Mouse (Mus musculus) hindbrain, embryonic 10.5 days (tissue): ENCODE data around the gene Morf4l2. TPM values are rescaled to one million over a fixed set of nuclear protein-coding genes. Genes with fewer than 3 reads are reported as not detected.
A peak's percentile ranks its signal among the peaks of the same experiment; 100 is the strongest.

ENCODE experiments used
- DNase-seq: peaks from one replicate; pipeline ENCODE4 v3.0.0-alpha.2; 2017; ENCODE audit warnings: low spot score
- H3K27ac ChIP-seq: fragments of 300-500 bp; sonication (generic); 2 replicates; pipeline ENCODE4 v1.5.1; 2016; ENCODE audit warnings: mild to moderate bottlenecking, moderate library complexity
- H3K27me3 ChIP-seq: fragments of 300-500 bp; sonication (generic); 2 replicates; pipeline ENCODE4 v1.6.1; 2016; ENCODE audit warnings: mild to moderate bottlenecking; ENCODE audit not compliant: poor library complexity, insufficient read depth, severe bottlenecking
- H3K36me3 ChIP-seq: fragments of 300-500 bp; sonication (generic); 2 replicates; pipeline ENCODE4 v1.6.1; 2016; ENCODE audit warnings: mild to moderate bottlenecking, moderate library complexity
- H3K4me1 ChIP-seq: fragments of 300-500 bp; sonication (generic); replicated peaks from 2 replicates; pipeline ENCODE4 v1.6.1; 2016; ENCODE audit warnings: mild to moderate bottlenecking
- H3K4me3 ChIP-seq: fragments of 300-500 bp; sonication (generic); 2 replicates; pipeline ENCODE4 v1.5.1; 2016; ENCODE audit warnings: mild to moderate bottlenecking, moderate library complexity
- H3K9me3 ChIP-seq: fragments of 300-500 bp; sonication (generic); 2 replicates; pipeline ENCODE4 v1.6.1; 2016; ENCODE audit warnings: mild to moderate bottlenecking, moderate library complexity
- WGBS: fragments of 180-500 bp; shearing (Covaris S2); methylation state at CpG from one replicate; pipeline ENCODE4 v1.1.7; 2016; 5-methylcytosine and 5-hydroxymethylcytosine counted together
- polyA plus RNA-seq: library from polyadenylated mRNA; unstranded; fragments of >200 nt; fragmentation: Nextera tagmentation; extraction: Ambion mirVana; gene quantifications from 2 replicates; pipeline ENCODE4 v1.2.1, GENCODE M21; 2016

Gene Morf4l2
- polyA plus RNA-seq: 514 and 571 TPM in 2 replicates

DNA sequence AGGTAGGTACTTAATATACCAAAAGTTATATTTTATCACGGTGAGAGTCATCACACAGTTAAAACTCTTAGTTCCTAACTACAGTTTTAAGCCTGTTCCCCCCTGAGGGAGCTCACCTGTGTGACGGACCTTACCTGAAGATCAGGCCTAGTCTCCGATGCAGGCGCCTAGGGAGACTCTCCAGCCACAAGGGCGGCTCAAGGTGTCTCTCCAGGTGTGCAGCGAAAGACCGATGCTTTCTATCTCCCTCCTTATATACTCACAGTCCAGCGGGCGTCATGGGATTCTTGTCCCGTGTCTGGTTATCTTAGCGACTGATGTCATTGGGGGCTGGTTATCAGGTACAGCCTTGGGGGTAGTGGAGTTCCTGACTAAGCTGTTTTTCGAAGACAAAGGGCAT lies at the start of gene Morf4l2:
Gene Morf4l2, minus strand, starts transcription at position 232 of the 400 bp plus-strand sequence.
- Histone ChIP-seq H3K27ac (peak within 1 kb of the TSS; percentile 91), H3K27me3 (no peaks in the 10 kb centered on the region), H3K4me1 (peaks cover 6% of the 10 kb centered on the region; the same call in 1 of the 2 replicates), H3K36me3 (peaks cover 6% of the 10 kb centered on the region), H3K9me3 (no peaks in the 10 kb centered on the region), H3K4me3 (peak within 1 kb of the TSS; percentile 58)
- WGBS: 88% methylated on average over 12 of the region's 12 CpGs
- DNase-seq: no peak

- peaks cover 17% of the 10 kb centered on the region for H3K36me3 ChIP-seq
- no peaks in the 10 kb centered on the region for H3K9me3 ChIP-seq
- no peak for DNase-seq
- H3K27ac ChIP-seq: no peak overlapping the region
- 0 out of 2 replicates have a peak, but pooled peaks cover 10% of the 10 kb centered on the region for H3K27me3 ChIP-seq
- H3K4me1 ChIP-seq: no peaks in the 10 kb centered on the region
- no peak overlapping the region for H3K4me3 ChIP-seq
- 89% methylated on average over 4 of the region's 4 CpGs for WGBS
Measured at GRCm38 (mm10) chrX:136789446-136789845, 46.0 kb upstream of the Morf4l2 start.

DNA sequence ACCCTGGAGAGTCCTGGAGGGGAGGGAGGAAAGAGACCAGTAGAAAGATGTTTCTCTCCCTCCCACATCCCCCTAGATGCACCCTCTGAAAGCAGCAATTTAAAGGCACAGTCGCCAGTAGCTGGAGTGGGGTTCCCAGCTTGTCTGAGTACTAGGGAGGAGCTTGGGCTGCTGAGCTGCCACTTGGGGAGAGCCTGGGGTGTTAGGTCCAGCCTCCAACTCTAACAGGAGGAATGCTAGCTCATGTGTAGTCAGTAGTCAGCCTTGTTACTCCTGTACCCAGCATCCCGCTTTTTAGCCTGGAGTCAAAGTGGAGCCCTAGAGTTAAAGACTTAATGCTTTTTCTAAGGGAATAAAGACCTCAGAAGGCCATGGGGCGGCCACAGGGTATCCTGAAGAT lies 36.6 kb upstream of the Morf4l2 start, which contains the start of gene Glra4:
Gene Glra4, minus strand, starts transcription at position 101 of the 400 bp plus-strand sequence.
- H3K9me3 ChIP-seq: no peaks in the 10 kb centered on the region
- H3K27me3 ChIP-seq: peaks cover 39% of the 10 kb centered on the region
- H3K4me1 ChIP-seq: peaks cover 5% of the 10 kb centered on the region; the same call in 1 of the 2 replicates
- no peak within 1 kb of the TSS for H3K4me3 ChIP-seq
- no peak within 1 kb of the TSS for H3K27ac ChIP-seq
- no peak for DNase-seq
- H3K36me3 ChIP-seq: 0 out of 2 replicates have a peak, but pooled peaks cover 3% of the 10 kb centered on the region
- WGBS: 80% methylated on average over 3 of the region's 3 CpGs

DNA sequence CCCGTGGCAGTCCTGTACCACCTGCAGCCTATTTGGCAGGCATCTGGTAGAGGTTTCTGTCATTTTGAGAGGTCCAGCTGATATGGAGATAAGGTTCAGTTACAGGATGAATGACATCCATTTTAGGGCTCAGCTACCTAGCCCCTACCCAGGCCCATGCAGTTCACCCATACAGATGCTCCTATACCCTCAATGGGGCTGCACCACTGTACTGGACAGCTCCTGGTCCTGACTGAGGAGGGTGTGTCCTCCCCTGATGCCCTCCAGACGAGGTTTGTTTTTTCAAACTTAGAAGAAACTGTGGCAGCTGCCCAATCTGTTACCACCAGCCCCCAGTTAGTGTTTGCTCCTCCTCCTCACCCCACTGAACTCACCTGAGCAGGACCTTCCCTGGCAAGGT lies 35.8 kb upstream of the Morf4l2 start:
- 42% methylated on average over 2 of the region's 2 CpGs for WGBS
- Histone ChIP-seq H3K9me3 (no peaks in the 10 kb centered on the region), H3K36me3 (0 out of 2 replicates have a peak, but pooled peaks cover 7% of the 10 kb centered on the region), H3K4me1 (peaks cover 5% of the 10 kb centered on the region; the same call in 1 of the 2 replicates), H3K27me3 (peaks cover 43% of the 10 kb centered on the region), H3K4me3 (no peak overlapping the region), H3K27ac (no peak overlapping the region)
- DNase-seq: no peak

GRCm38 (mm10) chrX:136778046-136778445 lies 34.6 kb upstream of the Morf4l2 start:
- no peak overlapping the region for H3K4me3 ChIP-seq
- H3K36me3 ChIP-seq: 0 out of 2 replicates have a peak, but pooled peaks cover 7% of the 10 kb centered on the region
- H3K27me3 ChIP-seq: peaks cover 37% of the 10 kb centered on the region
- 77% methylated on average over 3 of the region's 3 CpGs for WGBS
- no peak overlapping the region for H3K27ac ChIP-seq
- H3K4me1 ChIP-seq: peaks cover 5% of the 10 kb centered on the region; the same call in 1 of the 2 replicates
- H3K9me3 ChIP-seq: no peaks in the 10 kb centered on the region
- DNase-seq: no peak

DNA sequence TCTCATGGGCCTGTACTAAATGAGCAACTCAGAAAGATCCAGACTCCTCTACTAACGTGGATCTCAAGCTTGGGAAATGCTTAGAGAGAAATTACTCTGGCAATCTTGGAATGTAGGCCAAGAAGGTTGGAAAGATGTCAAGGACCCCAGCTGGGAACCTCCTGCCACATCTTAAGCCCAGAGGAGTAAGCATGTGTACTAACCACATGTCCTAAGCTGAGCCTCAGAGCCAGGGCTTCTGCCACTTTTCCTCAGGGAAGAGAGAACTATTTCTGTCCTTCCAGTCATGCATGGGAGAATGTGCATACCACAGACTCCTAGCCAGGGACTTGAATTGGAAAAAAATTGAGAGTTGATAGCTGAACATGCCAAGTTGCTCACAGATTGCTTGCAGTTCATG lies 29.5 kb upstream of the Morf4l2 start:
- Histone ChIP-seq H3K4me1 (no peaks in the 10 kb centered on the region), H3K4me3 (no peak overlapping the region), H3K36me3 (0 out of 2 replicates have a peak, but pooled peaks cover 5% of the 10 kb centered on the region), H3K9me3 (no peaks in the 10 kb centered on the region), H3K27me3 (peaks cover 7% of the 10 kb centered on the region; the same call in 1 of the 2 replicates), H3K27ac (no peak overlapping the region)
- no peak for DNase-seq
- WGBS: 67% methylated on average over 1 of the region's 1 CpGs

- no peaks in the 10 kb centered on the region for H3K4me1 ChIP-seq
- 0 out of 2 replicates have a peak, but pooled peaks cover 21% of the 10 kb centered on the region for H3K36me3 ChIP-seq
- WGBS: 80% methylated on average over 11 of the region's 11 CpGs
- DNase-seq: no peak
- H3K4me3 ChIP-seq: no peak overlapping the region
- H3K27me3 ChIP-seq: peaks cover 3% of the 10 kb centered on the region; the same call in 1 of the 2 replicates
- H3K9me3 ChIP-seq: no peaks in the 10 kb centered on the region
- no peak overlapping the region for H3K27ac ChIP-seq
Measured at GRCm38 (mm10) chrX:136761103-136762074, 17.9 kb upstream of the Morf4l2 start.

DNA sequence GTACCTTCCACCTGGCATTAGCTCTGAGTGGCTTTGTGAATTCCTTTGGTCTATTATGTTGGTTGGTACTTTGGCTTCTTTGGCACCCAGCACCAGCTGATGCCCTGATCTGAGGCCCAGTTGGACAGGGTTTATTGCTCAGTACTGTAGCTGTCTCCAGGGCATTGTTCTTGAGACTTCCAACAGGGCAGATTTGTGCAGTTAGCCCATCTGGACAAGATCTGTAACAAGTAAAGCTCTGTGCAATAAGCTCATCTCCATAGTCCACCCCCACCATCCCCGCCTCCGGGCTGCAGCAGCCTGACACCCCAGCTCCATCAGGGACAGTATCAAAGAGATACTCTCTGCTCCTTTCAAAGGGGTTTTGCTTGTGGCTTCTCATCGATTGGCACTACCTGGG lies 12.0 kb upstream of the Morf4l2 start:
- DNase-seq: no peak
- H3K4me1 ChIP-seq: no peaks in the 10 kb centered on the region
- no peaks in the 10 kb centered on the region for H3K36me3 ChIP-seq
- H3K9me3 ChIP-seq: no peaks in the 10 kb centered on the region
- no peak overlapping the region for H3K4me3 ChIP-seq
- H3K27me3 ChIP-seq: no peaks in the 10 kb centered on the region
- no peak overlapping the region for H3K27ac ChIP-seq
- WGBS: 91% methylated on average over 3 of the region's 3 CpGs

DNA sequence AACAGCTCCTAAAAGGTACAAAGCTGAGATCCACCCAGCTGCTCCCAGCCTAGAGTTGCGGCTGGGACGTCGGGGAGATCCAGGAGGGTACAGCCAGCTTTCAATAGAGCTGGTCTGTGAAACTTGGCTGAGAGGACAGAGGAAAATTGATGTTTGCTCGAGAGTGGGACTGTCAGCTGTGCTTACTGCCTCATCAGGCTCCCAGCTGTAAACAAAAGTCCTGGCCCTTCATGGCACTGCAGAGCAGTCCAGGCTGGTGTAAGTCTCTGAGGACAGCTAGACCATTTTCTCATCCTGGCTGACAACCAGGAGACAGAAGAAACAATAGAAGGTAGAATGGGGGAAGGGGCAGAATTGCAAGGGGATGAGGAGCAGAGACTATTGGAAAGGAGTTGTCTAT lies 5.8 kb upstream of the Morf4l2 start:
- 86% methylated on average over 4 of the region's 4 CpGs for WGBS
- H3K27me3 ChIP-seq: peaks cover 7% of the 10 kb centered on the region; the same call in 1 of the 2 replicates

GRCm38 (mm10) chrX:136744663-136745062 lies 1.2 kb upstream of the Morf4l2 start:
- H3K27ac ChIP-seq: no peak overlapping the region
- peaks cover 7% of the 10 kb centered on the region; the same call in 1 of the 2 replicates for H3K27me3 ChIP-seq
- H3K4me1 ChIP-seq: no peaks in the 10 kb centered on the region
- peaks cover 10% of the 10 kb centered on the region; the same call in 1 of the 2 replicates for H3K36me3 ChIP-seq
- DNase-seq: no peak
- 81% methylated on average over 8 of the region's 8 CpGs for WGBS
- H3K4me3 ChIP-seq: no peak overlapping the region
- no peaks in the 10 kb centered on the region for H3K9me3 ChIP-seq

More for the DNA sequence above, 5.8 kb upstream of the Morf4l2 start:
- H3K27ac ChIP-seq: no peak overlapping the region
- H3K9me3 ChIP-seq: no peaks in the 10 kb centered on the region
- DNase-seq: no peak
- H3K4me1 ChIP-seq: no peaks in the 10 kb centered on the region
- H3K4me3 ChIP-seq: no peak overlapping the region
- H3K36me3 ChIP-seq: peaks cover 10% of the 10 kb centered on the region; the same call in 1 of the 2 replicates

GRCm38 (mm10) chrX:136742661-136743103 lies 808 bp downstream of the Morf4l2 start:
- no peaks in the 10 kb centered on the region for H3K27me3 ChIP-seq
- DNase-seq: peak; percentile 49
- H3K36me3 ChIP-seq: peaks cover 14% of the 10 kb centered on the region
- whole genome bisulfite sequencing: 33% methylated on average over 5 of the region's 5 CpGs
- peak overlapping the region; percentile 91 for H3K27ac ChIP-seq
- H3K4me3 ChIP-seq: peak overlapping the region; percentile 58
- H3K9me3 ChIP-seq: no peaks in the 10 kb centered on the region
- peaks cover 8% of the 10 kb centered on the region; the same call in 1 of the 2 replicates for H3K4me1 ChIP-seq

- peak overlapping the region; percentile 91 for H3K27ac ChIP-seq
- peak; percentile 8 for DNase-seq
- H3K4me1 ChIP-seq: peaks cover 8% of the 10 kb centered on the region; the same call in 1 of the 2 replicates
- H3K27me3 ChIP-seq: no peaks in the 10 kb centered on the region
- peak overlapping the region; percentile 58 for H3K4me3 ChIP-seq
- 18% methylated on average over 10 of the region's 10 CpGs for WGBS
- no peaks in the 10 kb centered on the region for H3K9me3 ChIP-seq
- H3K36me3 ChIP-seq: peaks cover 18% of the 10 kb centered on the region
Measured at GRCm38 (mm10) chrX:136742241-136742640, 1.2 kb downstream of the Morf4l2 start.
